Mouse (Mus musculus) central nervous system, embryonic 11.5 days (tissue): ENCODE measurements around the gene Tbc1d1. TPM values are rescaled to one million over a fixed set of nuclear protein-coding genes. Genes with fewer than 3 reads are reported as not detected.

Source experiments
- polyA plus RNA-seq: library from polyadenylated mRNA; depleted of rRNA; stranded (reverse); fragments of >200 nt; gene quantifications from 2 replicates; pipeline ENCODE4 v1.2.3, GENCODE M21; 2012; rRNA removed

Tbc1d1 gene
- 19.3 and 27.4 TPM in 2 replicates for polyA plus RNA-seq

GRCm38 (mm10) chr5:64155861-64156550, at the start of gene Tbc1d1:
Gene Tbc1d1 (plus strand): TSS chr5:64156305.

Other genes starting within 250 kb of the Tbc1d1 start
- 9.7 and 11.5 TPM in 2 replicates for gene Rell1, start 187.4 kb upstream of the Tbc1d1 start, polyA plus RNA-seq
- 22.9 and 24.6 TPM in 2 replicates for gene Pgm2, start 63.4 kb upstream of the Tbc1d1 start, polyA plus RNA-seq